Mouse (Mus musculus) lung, postnatal 0 days (tissue): ENCODE data around the gene Tarsl2. TPM values are rescaled to one million over a fixed set of nuclear protein-coding genes. Genes with fewer than 3 reads are reported as not detected.

Source experiments
- ATAC-seq: fragments of 200-750 bp; cut with Nextera tagmentation; 2 replicates; pipeline ENCODE4 v1.8.0; 2017; ENCODE audit warnings: moderate library complexity
- DNase-seq: peaks from one replicate; pipeline ENCODE4 v3.0.0-alpha.2; 2016; ENCODE audit warnings: low spot score
- H3K27ac ChIP-seq: fragments of 300-500 bp; sonication (generic); 2 replicates; pipeline ENCODE4 v1.5.1; 2014; ENCODE audit warnings: antibody characterized with exemption, mild to moderate bottlenecking, low read length, mixed read lengths
- H3K27me3 ChIP-seq: fragments of 300-500 bp; sonication (generic); replicated peaks from 2 replicates; pipeline ENCODE4 v1.6.1; 2014; ENCODE audit warnings: low read length, mixed read lengths; ENCODE audit not compliant: insufficient read depth
- H3K36me3 ChIP-seq: fragments of 300-500 bp; sonication (generic); 2 replicates; pipeline ENCODE4 v1.6.1; 2014; ENCODE audit warnings: low read length, mixed read lengths; ENCODE audit not compliant: insufficient read depth
- H3K4me1 ChIP-seq: fragments of 300-500 bp; sonication (generic); 2 replicates; pipeline ENCODE4 v1.6.1; 2014; ENCODE audit warnings: antibody characterized with exemption, low read depth, low read length, mixed read lengths; ENCODE audit not compliant: insufficient read depth
- H3K4me2 ChIP-seq: fragments of 300-500 bp; sonication (generic); replicated peaks from 2 replicates; pipeline ENCODE4 v1.6.1; 2014; ENCODE audit warnings: low read depth, mild to moderate bottlenecking, low read length, moderate library complexity, mixed read lengths
- H3K4me3 ChIP-seq: fragments of 300-500 bp; sonication (generic); 2 replicates; pipeline ENCODE4 v1.5.1; 2014; ENCODE audit warnings: low read depth, low read length
- H3K9ac ChIP-seq: fragments of 300-500 bp; sonication (generic); replicated peaks from 2 replicates; pipeline ENCODE4 v1.6.1; 2014; ENCODE audit warnings: low read depth, mild to moderate bottlenecking
- H3K9me3 ChIP-seq: fragments of 300-500 bp; sonication (generic); 2 replicates; pipeline ENCODE4 v1.6.1; 2016; ENCODE audit warnings: low read length, mixed read lengths
- CTCF ChIP-seq: IDR thresholded peaks from 2 replicates; pipeline ENCODE4 v1.5.1; 2016; ENCODE audit warnings: antibody characterized with exemption, mild to moderate bottlenecking
- EP300 ChIP-seq: IDR thresholded peaks from 2 replicates; pipeline ENCODE4 v1.6.1; 2016; ENCODE audit warnings: antibody characterized with exemption, mild to moderate bottlenecking, control low read depth
- WGBS: fragments of 180-500 bp; shearing (Covaris S2); extraction: QIAGEN DNeasy Blood & Tissue Kit; methylation state at CpG from one replicate; pipeline ENCODE4 v1.1.7; 2014; 5-methylcytosine and 5-hydroxymethylcytosine counted together
- polyA plus RNA-seq: library from polyadenylated mRNA; unstranded; fragments of >200 nt; fragmentation: Nextera tagmentation; extraction: Ambion mirVana; gene quantifications from 2 replicates; pipeline ENCODE4 v1.2.1, GENCODE M21; 2015

Tarsl2 gene
- polyA plus RNA-seq, 1 experiment from 2014 or later: 3.3 TPM

DNA sequence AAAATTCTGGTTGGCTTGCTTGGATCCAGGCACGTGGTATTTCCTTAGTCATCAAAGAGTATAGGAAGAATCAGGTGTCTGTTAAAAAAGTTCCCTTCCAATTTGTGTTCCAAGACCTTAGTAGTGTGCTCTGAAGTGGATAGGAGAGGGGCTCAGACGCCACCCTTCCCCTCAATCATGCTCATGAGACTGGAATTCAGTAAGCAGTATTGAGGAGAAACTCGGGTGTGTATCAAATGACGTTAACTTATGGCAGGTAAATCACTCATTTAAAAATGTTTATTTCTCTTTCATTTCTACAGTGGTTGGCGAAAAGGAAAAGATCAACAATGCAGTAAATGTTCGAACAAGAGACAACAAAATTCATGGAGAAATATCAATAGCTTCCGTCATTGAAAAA is 46.2 kb downstream of the Tarsl2 start, which contains the start of gene Tm2d3:
Tm2d3 (plus strand) TSS at position 301 of the 400 bp plus-strand sequence.
- H3K4me1 ChIP-seq: peaks cover 4% of the 10 kb centered on the region; the same call in 1 of the 2 replicates
- DNase-seq: no peak
- no peak within 1 kb of the TSS for H3K4me3 ChIP-seq
- H3K36me3 ChIP-seq: no peaks in the 10 kb centered on the region
- no peaks in the 10 kb centered on the region for H3K9me3 ChIP-seq
- H3K27ac ChIP-seq: no peak within 1 kb of the TSS
- no peak within 1 kb of the TSS for H3K4me2 ChIP-seq
- H3K9ac ChIP-seq: no peak within 1 kb of the TSS
- no peaks in the 10 kb centered on the region for H3K27me3 ChIP-seq
- ATAC-seq: no peak
- WGBS: 80% methylated on average over 7 of the region's 7 CpGs
- TF ChIP-seq CTCF (no peak), EP300 (no peak)

DNA sequence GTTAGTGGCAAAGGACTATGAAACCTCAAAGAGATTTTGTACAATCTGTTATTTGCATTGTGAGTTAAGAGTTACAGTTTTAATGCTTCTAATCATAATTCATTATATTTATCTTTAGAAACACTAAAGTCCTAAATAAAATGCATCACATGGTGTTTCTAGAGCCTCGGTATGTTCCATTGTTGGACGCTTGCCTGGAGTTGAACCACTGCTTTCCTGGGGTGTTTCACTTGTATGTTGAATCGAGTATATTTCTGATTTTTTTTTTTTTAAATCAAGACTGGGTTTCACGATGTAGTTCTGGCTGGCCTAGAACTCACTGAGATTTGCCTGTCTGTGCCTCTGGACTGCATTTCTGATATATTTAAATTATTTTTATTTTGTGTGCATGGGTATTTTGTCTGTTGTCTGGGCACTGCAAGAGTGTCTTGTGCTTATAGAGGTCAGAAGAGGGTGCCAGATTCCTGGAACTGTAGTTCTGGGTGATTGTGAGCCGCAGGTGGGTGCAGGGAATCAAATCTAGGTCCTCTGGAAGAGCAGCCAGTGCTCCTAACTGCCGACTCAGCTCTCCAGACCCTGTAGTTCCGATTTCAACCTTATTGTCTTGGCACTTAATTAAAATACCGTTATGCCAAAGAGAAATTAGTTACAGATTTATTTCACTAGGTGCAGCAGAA is 47.4 kb downstream of the Tarsl2 start:
- TF ChIP-seq CTCF: no peak
- DNase-seq (no peak), ATAC-seq (no peak)
- H3K9ac ChIP-seq: no peak overlapping the region
- H3K9me3 ChIP-seq: no peaks in the 10 kb centered on the region
- H3K4me3 ChIP-seq: no peak overlapping the region
- no peak overlapping the region for H3K4me2 ChIP-seq
- H3K27me3 ChIP-seq: no peaks in the 10 kb centered on the region
- H3K27ac ChIP-seq: no peak overlapping the region
- H3K4me1 ChIP-seq: peaks cover 4% of the 10 kb centered on the region; the same call in 1 of the 2 replicates
- H3K36me3 ChIP-seq: no peaks in the 10 kb centered on the region
- 57% methylated on average over 8 of the region's 8 CpGs for WGBS

DNA sequence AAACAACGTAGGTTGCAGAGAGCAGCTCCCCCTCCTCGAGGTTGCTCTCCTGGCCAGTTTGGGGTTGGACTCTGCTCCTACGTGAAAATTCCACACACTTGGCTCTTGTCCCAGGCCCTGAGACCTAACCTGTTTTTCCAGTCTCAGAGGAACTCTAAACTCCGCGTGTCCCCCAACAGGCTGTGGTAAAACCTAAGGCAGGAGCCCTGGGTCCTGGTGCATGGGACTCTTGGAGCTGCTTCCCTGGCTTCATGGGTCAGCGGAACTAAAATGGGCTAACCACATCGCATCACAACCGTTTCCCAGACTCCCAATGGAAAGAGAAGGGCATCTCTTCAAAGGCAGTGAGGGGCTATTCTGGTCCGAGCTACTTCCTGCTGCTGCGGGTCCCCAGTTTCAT is 48.2 kb downstream of the Tarsl2 start:
- Histone ChIP-seq H3K9ac (0 out of 2 replicates have a peak overlapping the region, but pooled peaks have one; percentile 19), H3K4me2 (peak overlapping the region; percentile 84), H3K9me3 (no peaks in the 10 kb centered on the region), H3K36me3 (peaks cover 7% of the 10 kb centered on the region; the same call in 1 of the 2 replicates), H3K4me1 (peaks cover 4% of the 10 kb centered on the region; the same call in 1 of the 2 replicates), H3K27me3 (no peaks in the 10 kb centered on the region), H3K27ac (peak overlapping the region; percentile 82), H3K4me3 (peak overlapping the region; percentile 80)
- DNase-seq: peak; percentile 87
- TF ChIP-seq CTCF (no peak), EP300 (no peak)
- under 1% methylated on average over 10 of the region's 10 CpGs for WGBS
- peak; percentile 84 for ATAC-seq

DNA sequence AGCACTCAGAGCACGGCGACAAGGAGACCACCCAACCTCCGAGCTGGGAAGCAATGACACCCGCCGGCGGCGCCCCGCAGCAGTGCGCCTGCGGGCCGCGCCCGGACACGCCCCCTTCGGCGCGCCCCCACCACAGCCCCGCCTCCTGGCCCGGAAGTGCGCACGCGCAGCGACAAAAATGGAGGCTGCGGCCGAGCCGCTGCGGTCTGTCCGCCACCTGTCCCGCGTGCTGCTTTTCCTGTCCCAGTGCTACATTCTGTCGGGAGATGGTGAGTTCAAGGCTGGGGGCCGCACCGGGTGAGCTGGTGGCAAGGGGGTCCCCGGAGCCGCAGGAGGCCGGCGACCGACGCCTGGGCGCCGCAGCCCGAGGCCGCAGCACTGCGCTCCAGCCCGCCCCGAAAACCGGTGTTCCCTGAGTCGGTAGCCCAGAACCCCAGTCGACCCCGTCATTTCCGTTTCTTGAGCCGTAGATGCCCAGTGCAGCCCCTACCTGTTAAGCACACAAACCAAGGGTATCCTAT is 48.7 kb downstream of the Tarsl2 start:
- H3K4me2 ChIP-seq: peak overlapping the region; percentile 84
- H3K9ac ChIP-seq: peak overlapping the region; percentile 80
- no peaks in the 10 kb centered on the region for H3K9me3 ChIP-seq
- TF ChIP-seq EP300: no peak
- peak; percentile 3; the same call in 1 of the 2 replicates for TF ChIP-seq CTCF
- H3K36me3 ChIP-seq: peaks cover 8% of the 10 kb centered on the region; the same call in 1 of the 2 replicates
- peaks cover 4% of the 10 kb centered on the region; the same call in 1 of the 2 replicates for H3K4me1 ChIP-seq
- H3K4me3 ChIP-seq: peak overlapping the region; percentile 80
- DNase-seq (peak; percentile 86), ATAC-seq (peak; percentile 96)
- H3K27ac ChIP-seq: peak overlapping the region; percentile 82
- H3K27me3 ChIP-seq: no peaks in the 10 kb centered on the region
- under 1% methylated on average over 46 of the region's 52 CpGs for WGBS

DNA sequence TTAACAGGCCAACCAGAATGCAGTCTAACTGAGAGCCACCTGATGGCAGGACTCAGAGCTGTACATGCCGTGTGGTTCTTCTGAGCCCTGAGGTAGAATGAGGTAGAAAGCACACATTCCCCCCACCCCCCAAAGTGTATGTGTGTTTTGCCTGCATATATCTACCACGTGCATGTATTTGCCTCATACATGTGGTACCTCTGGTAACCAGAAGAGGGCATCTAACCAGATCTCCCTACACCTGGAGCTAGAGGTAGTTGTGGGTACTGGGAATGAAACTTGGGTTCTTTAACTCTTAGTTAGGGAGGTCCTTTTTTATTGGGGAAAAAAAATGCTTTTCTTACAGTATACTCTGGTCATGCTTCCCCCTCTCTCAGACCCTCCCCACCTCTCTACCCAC is 51.8 kb downstream of the Tarsl2 start:
- TF ChIP-seq CTCF (peak; percentile 67), EP300 (no peak)
- 44% methylated on average over 2 of the region's 2 CpGs for WGBS
- H3K4me2 ChIP-seq: no peak overlapping the region
- H3K27ac ChIP-seq: no peak overlapping the region
- H3K9me3 ChIP-seq: no peaks in the 10 kb centered on the region
- H3K4me1 ChIP-seq: peaks cover 4% of the 10 kb centered on the region; the same call in 1 of the 2 replicates
- ATAC-seq (no peak), DNase-seq (peak; percentile 32)
- H3K27me3 ChIP-seq: no peaks in the 10 kb centered on the region
- H3K36me3 ChIP-seq: peaks cover 13% of the 10 kb centered on the region; the same call in 1 of the 2 replicates
- no peak overlapping the region for H3K4me3 ChIP-seq
- H3K9ac ChIP-seq: no peak overlapping the region

DNA sequence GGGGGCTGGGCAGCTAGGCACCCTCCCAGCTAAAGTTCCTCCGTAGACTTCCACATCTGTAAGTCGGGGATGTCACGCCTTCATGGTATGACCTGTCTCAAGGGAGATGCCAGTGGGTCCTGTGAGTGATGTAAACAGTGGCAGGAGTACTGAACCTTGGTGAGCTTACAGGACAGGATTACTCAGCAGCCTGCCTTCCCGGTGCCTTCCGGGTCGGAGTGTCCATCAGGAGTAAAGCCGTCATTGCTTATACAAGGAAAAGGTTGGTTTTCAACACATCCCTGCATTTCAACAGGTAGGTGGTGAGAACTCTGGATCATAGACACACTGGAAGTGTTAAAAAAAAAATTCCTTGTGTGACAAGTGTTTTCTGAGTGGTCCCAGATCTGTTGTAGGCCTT is 57.4 kb downstream of the Tarsl2 start:
- WGBS: 81% methylated on average over 7 of the region's 7 CpGs
- ATAC-seq: no peak
- H3K4me3 ChIP-seq: no peak overlapping the region
- no peak overlapping the region for H3K27ac ChIP-seq
- H3K9ac ChIP-seq: no peak overlapping the region
- H3K4me2 ChIP-seq: no peak overlapping the region
- no peaks in the 10 kb centered on the region for H3K9me3 ChIP-seq
- no peak for TF ChIP-seq CTCF
- TF ChIP-seq EP300: no peak
- no peak for DNase-seq
- peaks cover 13% of the 10 kb centered on the region; the same call in 1 of the 2 replicates for H3K36me3 ChIP-seq
- no peaks in the 10 kb centered on the region for H3K27me3 ChIP-seq
- H3K4me1 ChIP-seq: no peaks in the 10 kb centered on the region
